Mouse (Mus musculus): ENCODE data around the gene Abca2. TPM values are rescaled to one million over a fixed set of nuclear protein-coding genes. Genes with fewer than 3 reads are reported as not detected.

Gene Abca2
- polyA plus RNA-seq, 1 experiment from 2014 or later: 11.6 TPM

- H3K4me2 ChIP-seq (replicated peaks): no peak overlapping the region
- H3K36me3 ChIP-seq: no peaks in the 10 kb centered on the region
- no peaks in the 10 kb centered on the region for H3K27me3 ChIP-seq
- 88% methylated on average over 5 of the region's 5 CpGs for WGBS
- H3K27ac ChIP-seq (replicated peaks): no peak overlapping the region
- H3K4me3 ChIP-seq: no peak overlapping the region
- H3K9me3 ChIP-seq: no peaks in the 10 kb centered on the region
- H3K9ac ChIP-seq (replicated peaks): no peak overlapping the region
- ATAC-seq (replicated peaks): no peak
- H3K4me1 ChIP-seq: no peaks in the 10 kb centered on the region
Measured at GRCm38 (mm10) chr2:25492988-25493387, 64.5 kb downstream of the Abca2 start.

GRCm38 (mm10) chr2:25493476-25493961 lies 65.0 kb downstream of the Abca2 start, which contains the start of gene Lcn12:
Gene Lcn12 (minus strand): TSS chr2:25493911.
- WGBS: 85% methylated on average over 5 of the region's 5 CpGs
- Histone ChIP-seq H3K36me3 (no peaks in the 10 kb centered on the region), H3K4me2 (replicated peaks) (no peak within 1 kb of the TSS), H3K9me3 (no peaks in the 10 kb centered on the region), H3K27ac (replicated peaks) (no peak within 1 kb of the TSS), H3K27me3 (no peaks in the 10 kb centered on the region), H3K4me3 (no peak within 1 kb of the TSS), H3K9ac (replicated peaks) (no peak within 1 kb of the TSS), H3K4me1 (no peaks in the 10 kb centered on the region)
- ATAC-seq (replicated peaks): no peak

- WGBS: 42% methylated on average over 4 of the region's 4 CpGs
- no peak overlapping the region for H3K4me3 ChIP-seq
- no peak overlapping the region for H3K27ac ChIP-seq (replicated peaks)
- no peak overlapping the region for H3K4me2 ChIP-seq (replicated peaks)
- H3K9ac ChIP-seq (replicated peaks): no peak overlapping the region
- H3K27me3 ChIP-seq: no peaks in the 10 kb centered on the region
- peaks cover 9% of the 10 kb centered on the region for H3K4me1 ChIP-seq
- ATAC-seq (replicated peaks): no peak
- H3K9me3 ChIP-seq: no peaks in the 10 kb centered on the region
- no peaks in the 10 kb centered on the region for H3K36me3 ChIP-seq
Measured at GRCm38 (mm10) chr2:25496462-25496861, 68.0 kb downstream of the Abca2 start.

Small RNA genes within 50 kb of the gene (microRNA-seq; reads per million reads assigned to microRNA genes)
- not detected for gene Mir3087

Other genes with a start within 250 kb of the Abca2 start
- 25.2 and 27.5 TPM in 2 replicates for gene Nrarp, start 247.9 kb upstream of the Abca2 start, polyA plus RNA-seq (2015; fragmentation: Nextera tagmentation; extraction: Ambion mirVana)
- 1.3 and 1.6 TPM in 2 replicates for gene Tor4a, start 231.8 kb upstream of the Abca2 start, polyA plus RNA-seq (2015; fragmentation: Nextera tagmentation; extraction: Ambion mirVana)
- 96.7 and 102 TPM in 2 replicates for gene Nelfb, start 217.2 kb upstream of the Abca2 start, polyA plus RNA-seq (2015; fragmentation: Nextera tagmentation; extraction: Ambion mirVana)
- not detected in 2 replicates for gene Stpg3, start 214.1 kb upstream of the Abca2 start, polyA plus RNA-seq (2015; fragmentation: Nextera tagmentation; extraction: Ambion mirVana)
- 1.2 TPM in 1 of 2 replicates, not detected in the other for gene Fam166a, start 210.0 kb upstream of the Abca2 start, polyA plus RNA-seq (2015; fragmentation: Nextera tagmentation; extraction: Ambion mirVana)
- gene Tubb4b, start 204.0 kb upstream of the Abca2 start, polyA plus RNA-seq (2015; fragmentation: Nextera tagmentation; extraction: Ambion mirVana): 399 and 409 TPM in 2 replicates
- gene Slc34a3, start 194.3 kb upstream of the Abca2 start, polyA plus RNA-seq (2015; fragmentation: Nextera tagmentation; extraction: Ambion mirVana): not detected in 2 replicates
- not detected in 2 replicates for gene Rnf224, start 191.9 kb upstream of the Abca2 start, polyA plus RNA-seq (2015; fragmentation: Nextera tagmentation; extraction: Ambion mirVana)
- 79.1 and 80.4 TPM in 2 replicates for gene Rnf208, start 186.4 kb upstream of the Abca2 start, polyA plus RNA-seq (2015; fragmentation: Nextera tagmentation; extraction: Ambion mirVana)
- gene Cysrt1, start 186.3 kb upstream of the Abca2 start, polyA plus RNA-seq (2015; fragmentation: Nextera tagmentation; extraction: Ambion mirVana): 0.20 TPM in 1 of 2 replicates, not detected in the other
- 6.5 and 6.8 TPM in 2 replicates for gene AL732309.1, start 181.8 kb upstream of the Abca2 start, polyA plus RNA-seq (2015; fragmentation: Nextera tagmentation; extraction: Ambion mirVana)
- gene Tmem203, start 173.3 kb upstream of the Abca2 start, polyA plus RNA-seq (2015; fragmentation: Nextera tagmentation; extraction: Ambion mirVana): 16.4 and 19.7 TPM in 2 replicates
- 15.6 and 16.5 TPM in 2 replicates for gene Tprn, start 166.1 kb upstream of the Abca2 start, polyA plus RNA-seq (2015; fragmentation: Nextera tagmentation; extraction: Ambion mirVana)
- gene Ssna1, start 156.3 kb upstream of the Abca2 start, polyA plus RNA-seq (2015; fragmentation: Nextera tagmentation; extraction: Ambion mirVana): 209 and 225 TPM in 2 replicates
- 148 and 150 TPM in 2 replicates for gene Anapc2, start 156.2 kb upstream of the Abca2 start, polyA plus RNA-seq (2015; fragmentation: Nextera tagmentation; extraction: Ambion mirVana)
- not detected in 2 replicates for gene Tmem210, start 140.6 kb upstream of the Abca2 start, polyA plus RNA-seq (2015; fragmentation: Nextera tagmentation; extraction: Ambion mirVana)
- not detected in 2 replicates for gene Lrrc26, start 138.8 kb upstream of the Abca2 start, polyA plus RNA-seq (2015; fragmentation: Nextera tagmentation; extraction: Ambion mirVana)
- 19.1 and 21.5 TPM in 2 replicates for gene Grin1, start 109.5 kb upstream of the Abca2 start, polyA plus RNA-seq (2015; fragmentation: Nextera tagmentation; extraction: Ambion mirVana)
- gene Man1b1, start 96.4 kb upstream of the Abca2 start, polyA plus RNA-seq (2015; fragmentation: Nextera tagmentation; extraction: Ambion mirVana): 52.6 and 61.1 TPM in 2 replicates
- 25.5 and 29.3 TPM in 2 replicates for gene Dpp7, start 72.3 kb upstream of the Abca2 start, polyA plus RNA-seq (2015; fragmentation: Nextera tagmentation; extraction: Ambion mirVana)
- gene Uap1l1, start 63.0 kb upstream of the Abca2 start, polyA plus RNA-seq (2015; fragmentation: Nextera tagmentation; extraction: Ambion mirVana): 4.1 and 5.1 TPM in 2 replicates
- 31.9 and 32.6 TPM in 2 replicates for gene Sapcd2, start 56.4 kb upstream of the Abca2 start, polyA plus RNA-seq (2015; fragmentation: Nextera tagmentation; extraction: Ambion mirVana)
- gene Entpd2, start 32.8 kb upstream of the Abca2 start, polyA plus RNA-seq (2015; fragmentation: Nextera tagmentation; extraction: Ambion mirVana): 3.6 and 4.8 TPM in 2 replicates
- gene Npdc1, start 29.4 kb upstream of the Abca2 start, polyA plus RNA-seq (2015; fragmentation: Nextera tagmentation; extraction: Ambion mirVana): 406 and 408 TPM in 2 replicates
- gene Fut7, start 5.4 kb upstream of the Abca2 start, polyA plus RNA-seq (2015; fragmentation: Nextera tagmentation; extraction: Ambion mirVana): 0.20 TPM in 1 of 2 replicates, not detected in the other
- 3.3 and 3.4 TPM in 2 replicates for gene Clic3, start 28.1 kb downstream of the Abca2 start, polyA plus RNA-seq (2015; fragmentation: Nextera tagmentation; extraction: Ambion mirVana)
- gene Paxx, start 32.4 kb downstream of the Abca2 start, polyA plus RNA-seq (2015; fragmentation: Nextera tagmentation; extraction: Ambion mirVana): 100 and 101 TPM in 2 replicates
- 112 and 123 TPM in 2 replicates for gene Ptgds, start 41.3 kb downstream of the Abca2 start, polyA plus RNA-seq (2015; fragmentation: Nextera tagmentation; extraction: Ambion mirVana)
- not detected in 2 replicates for gene Lcn12, start 65.2 kb downstream of the Abca2 start, polyA plus RNA-seq (2015; fragmentation: Nextera tagmentation; extraction: Ambion mirVana)
- 128 and 130 TPM in 2 replicates for gene Fbxw5, start 72.0 kb downstream of the Abca2 start, polyA plus RNA-seq (2015; fragmentation: Nextera tagmentation; extraction: Ambion mirVana)
- 3.4 and 4.7 TPM in 2 replicates for gene C8g, start 73.0 kb downstream of the Abca2 start, polyA plus RNA-seq (2015; fragmentation: Nextera tagmentation; extraction: Ambion mirVana)
- gene Traf2, start 118.2 kb downstream of the Abca2 start, polyA plus RNA-seq (2015; fragmentation: Nextera tagmentation; extraction: Ambion mirVana): 28.2 and 28.6 TPM in 2 replicates
- 368 and 393 TPM in 2 replicates for gene Edf1, start 129.1 kb downstream of the Abca2 start, polyA plus RNA-seq (2015; fragmentation: Nextera tagmentation; extraction: Ambion mirVana)
- gene Mamdc4, start 146.1 kb downstream of the Abca2 start, polyA plus RNA-seq (2015; fragmentation: Nextera tagmentation; extraction: Ambion mirVana): 4.2 and 5.3 TPM in 2 replicates
- gene Phpt1, start 146.5 kb downstream of the Abca2 start, polyA plus RNA-seq (2015; fragmentation: Nextera tagmentation; extraction: Ambion mirVana): 151 and 158 TPM in 2 replicates
- gene Ajm1, start 153.1 kb downstream of the Abca2 start, polyA plus RNA-seq (2015; fragmentation: Nextera tagmentation; extraction: Ambion mirVana): 5.5 and 5.9 TPM in 2 replicates
- gene Rabl6, start 179.8 kb downstream of the Abca2 start, polyA plus RNA-seq (2015; fragmentation: Nextera tagmentation; extraction: Ambion mirVana): 78.8 and 81.1 TPM in 2 replicates
- 0.14 and 0.20 TPM in 2 replicates for gene Ccdc183, start 189.0 kb downstream of the Abca2 start, polyA plus RNA-seq (2015; fragmentation: Nextera tagmentation; extraction: Ambion mirVana)
- gene Tmem141, start 193.3 kb downstream of the Abca2 start, polyA plus RNA-seq (2015; fragmentation: Nextera tagmentation; extraction: Ambion mirVana): 23.8 and 25.0 TPM in 2 replicates
- gene Fcna, start 199.3 kb downstream of the Abca2 start, polyA plus RNA-seq (2015; fragmentation: Nextera tagmentation; extraction: Ambion mirVana): 2.2 and 2.7 TPM in 2 replicates
- gene Lcn8, start 224.4 kb downstream of the Abca2 start, polyA plus RNA-seq (2015; fragmentation: Nextera tagmentation; extraction: Ambion mirVana): not detected in 2 replicates
- gene Lcn5, start 229.2 kb downstream of the Abca2 start, polyA plus RNA-seq (2015; fragmentation: Nextera tagmentation; extraction: Ambion mirVana): not detected in 2 replicates
- gene Lcn6, start 248.1 kb downstream of the Abca2 start, polyA plus RNA-seq (2015; fragmentation: Nextera tagmentation; extraction: Ambion mirVana): not detected in 2 replicates

Measured in forebrain, embryonic 15.5 days (tissue).